ENCODE assay signal across 9 mouse cellular contexts in the genomic region with DNA sequence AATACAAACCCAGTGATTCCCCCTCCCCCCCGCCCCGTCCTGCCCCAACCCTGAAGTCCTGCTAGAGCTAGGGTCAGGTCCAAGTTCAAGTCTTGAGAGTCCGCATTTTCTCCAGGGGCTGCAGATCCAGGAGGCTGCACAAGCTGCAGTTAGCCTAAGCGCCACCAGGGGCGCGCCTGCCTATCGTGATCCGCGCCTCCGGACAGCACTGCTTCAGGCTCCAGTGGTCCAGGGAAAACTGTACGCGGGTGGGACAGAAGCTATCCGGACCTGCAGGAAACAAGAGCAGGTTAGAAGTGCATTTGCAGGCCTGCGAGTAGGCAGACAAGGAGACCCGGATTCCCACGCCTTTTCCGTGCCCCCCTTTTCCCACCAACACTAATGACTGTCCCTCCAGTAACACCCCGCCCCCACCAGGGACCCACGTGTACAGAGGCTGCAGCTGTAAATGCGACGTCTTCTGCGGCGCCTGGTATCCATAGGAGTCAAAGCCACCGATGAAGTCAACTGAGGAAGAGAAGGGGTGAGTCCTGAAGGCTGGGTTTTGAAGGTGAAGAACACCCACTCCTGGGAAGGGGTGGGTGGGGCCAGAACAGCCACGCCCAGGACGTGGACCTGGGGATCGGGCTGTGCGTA. TPM values are rescaled to one million over a fixed set of nuclear protein-coding genes. Genes with fewer than 3 reads are reported as not detected.
A peak's percentile ranks its signal among the peaks of the same experiment; 100 is the strongest.
DNase-seq lines count a peak whose midpoint lies in the region; ATAC-seq and TF ChIP-seq lines count a peak whose summit lies in the region.
"Had no signal": no experiment of that assay in that cellular context is flagged by ENCODE, and none has a peak within 500 bp of the region (broad histone marks: within the 10 kb centered on the region; RNA-seq: fewer than 3 reads in every experiment).

No protein-coding gene starts in this region.

- peaks cover 12% of the 10 kb centered on the region; the same call in 1 of the 2 replicates for H3K36me3 ChIP-seq in hindbrain, embryonic 16.5 days (ENCODE audit: control insufficient read depth, insufficient read depth, low read length)

- H3K27me3 ChIP-seq in hindbrain, embryonic 16.5 days (replicated peaks; ENCODE audit: control insufficient read depth, insufficient read depth, low read length): no peaks in the 10 kb centered on the region

- TF ChIP-seq CTCF in cortical plate, adult 2 months (IDR thresholded peaks at IDR 0.05; ENCODE audit: extremely low read depth, insufficient read depth, low read length): peak; percentile 71

- H3K4me2 ChIP-seq in hindbrain, embryonic 16.5 days (ENCODE audit: low read length): peak overlapping the region; percentile 49

- intact Hi-C loops in left cerebral cortex, postnatal 25 days (cut with DNase I): no loop called here

- H3K4me3 ChIP-seq in cortical plate, adult 2 months (ENCODE audit: insufficient read depth, low read length): no peak overlapping the region
- H3K4me3 ChIP-seq in hindbrain, embryonic 16.5 days (ENCODE audit: low read length): no peak overlapping the region

- H3K9ac ChIP-seq in hindbrain, embryonic 16.5 days (ENCODE audit: low read depth, low read length): peak overlapping the region; percentile 13

- WGBS in hindbrain, embryonic 16.5 days: 17% methylated on average over 28 of the region's 28 CpGs

- DNase-seq in adrenal gland, adult 18-20 months (ENCODE audit: low spot score in 2 of 2): peak; percentile 72 to 79
- peak; percentile 33 to 58 for DNase-seq in gastrocnemius, adult 8-10 months (ENCODE audit: low spot score in 2 of 2)
- DNase-seq in left cerebral cortex, postnatal 25 days (ENCODE audit: low spot score in 2 of 2): peak; percentile 74
- DNase-seq in right cerebral cortex, postnatal 25 days: peak; percentile 72
- peak; percentile 56 for DNase-seq in yolk sac, embryonic 10.5 days (ENCODE audit: low spot score)

- H3K27ac ChIP-seq in cortical plate, adult 2 months (ENCODE audit: insufficient read depth, low read length): no peak overlapping the region
- H3K27ac ChIP-seq in hindbrain, embryonic 16.5 days (ENCODE audit: low read depth, low read length): no peak overlapping the region

- no peaks in the 10 kb centered on the region for H3K4me1 ChIP-seq in cortical plate, adult 2 months (ENCODE audit: control insufficient read depth, insufficient read depth, low read length)
- H3K4me1 ChIP-seq in hindbrain, embryonic 16.5 days (ENCODE audit: control insufficient read depth, insufficient read depth, low read depth, low read length): peaks cover 3% of the 10 kb centered on the region

- ATAC-seq in hindbrain, embryonic 16.5 days: peak; percentile 43
- peak; percentile 80 for ATAC-seq in megakaryocyte-erythroid progenitor cell, adult 5-6 weeks (replicated peaks; ENCODE audit: low FRiP score, low TSS enrichment, poor library complexity, severe bottlenecking)

- no peak for TF ChIP-seq POLR2A in cortical plate, adult 2 months (IDR thresholded peaks at IDR 0.05; ENCODE audit: extremely low read depth, insufficient read depth, low read length)

- H3K9me3 ChIP-seq in hindbrain, embryonic 16.5 days (ENCODE audit: control insufficient read depth, low read length): no peaks in the 10 kb centered on the region

RNA-seq across cellular contexts. Expression of a gene that starts 42.2 kb away (rescaled TPM):
- total RNA-seq in adrenal gland, adult 18-20 months (2021): 1 to 10 TPM; 5.6 to 5.8 TPM
- 40.5 and 42.0 TPM in 2 replicates for polyA plus RNA-seq in cortical plate, adult 2 months (2012; rRNA removed)
- 10 to 100 TPM; 14.8 to 37.2 (median 25.9) TPM for total RNA-seq in gastrocnemius, adult 8-10 months (2022)
- 2.4 and 6.6 TPM in 2 replicates for polyA plus RNA-seq in hindbrain, embryonic 16.5 days (2015; fragmentation: Nextera tagmentation; extraction: Ambion mirVana)
- total RNA-seq in left cerebral cortex, postnatal 25 days (2021): 10 to 100 TPM; 30.1 to 32.8 TPM
- total RNA-seq in megakaryocyte-erythroid progenitor cell, adult 5-6 weeks (2014; fragmentation: Nextera tagmentation): 0.44 TPM in 1 of 2 replicates, not detected in the other
- total RNA-seq in megakaryocyte-erythroid progenitor cell, adult 5-6 weeks (2017): not detected in 2 replicates
- total RNA-seq: neutrophil, adult 5-6 weeks had no signal

Comparison
In these comparisons a context has a peak if more than half of its experiments do, and no peak if none do; other contexts are left out.
1. RNA of a gene that starts 42.2 kb away (total RNA-seq): 30.1 to 32.8 TPM in left cerebral cortex, postnatal 25 days, 14.8 to 37.2 TPM in gastrocnemius, adult 8-10 months and 5.6 to 5.8 TPM in adrenal gland, adult 18-20 months; 0.44 TPM in megakaryocyte-erythroid progenitor cell, adult 5-6 weeks; every median in the first group is over 4 times any median in the second.
2. Peak in every context shown above with its lines, with median percentiles within 50 percentile points of each other: DNase-seq.